Comparison of ENCODE assay signal across 8 mouse cellular contexts in the genomic region with DNA sequence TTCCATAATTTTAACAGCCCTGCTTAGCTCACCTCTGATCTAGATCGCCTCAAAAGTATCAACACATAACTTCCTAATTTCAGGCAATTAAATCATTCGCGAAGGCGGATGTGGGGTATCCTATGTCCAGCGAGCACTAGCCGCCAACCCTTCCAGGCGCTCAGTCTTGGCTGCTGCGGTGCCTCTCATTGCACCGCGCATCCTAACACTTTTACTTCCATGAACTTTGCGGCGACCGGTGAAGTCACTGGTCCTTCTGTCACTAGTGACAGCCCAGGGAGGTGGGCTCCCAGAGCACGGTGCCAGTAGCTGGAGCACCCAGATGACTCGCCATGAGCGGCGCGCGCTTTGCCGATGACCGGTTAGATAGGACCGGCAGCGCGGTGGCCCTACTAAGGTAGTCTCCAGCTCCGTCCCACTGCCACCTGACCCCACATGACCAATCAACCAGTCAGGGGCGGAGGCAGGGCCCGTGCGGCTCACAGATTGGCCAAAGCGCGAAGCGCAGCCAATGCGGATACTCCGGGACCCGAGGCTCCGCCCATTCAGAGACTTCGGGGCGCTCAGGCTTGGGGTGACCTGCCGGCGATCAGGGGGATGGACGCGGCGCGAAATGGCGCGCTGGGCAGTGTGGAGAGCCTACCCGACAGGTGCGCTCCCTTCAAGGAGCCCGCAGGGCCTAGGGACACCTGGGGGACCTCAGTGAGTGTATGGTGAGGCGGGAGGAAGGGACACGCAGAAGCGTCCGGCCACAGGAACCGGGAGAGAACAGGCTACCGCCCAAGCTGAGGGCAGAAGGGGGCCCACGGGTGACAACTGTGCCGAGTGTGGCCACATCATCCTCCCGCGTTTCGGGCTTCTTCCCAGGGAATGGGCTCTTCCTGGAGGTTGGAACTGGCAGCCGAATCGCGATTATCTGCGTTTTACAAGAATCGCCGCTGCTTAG. TPM values are rescaled to one million over a fixed set of nuclear protein-coding genes. Genes with fewer than 3 reads are reported as not detected.
A peak's percentile ranks its signal among the peaks of the same experiment; 100 is the strongest.
DNase-seq lines count a peak whose midpoint lies in the region; ATAC-seq and TF ChIP-seq lines count a peak whose summit lies in the region.

TSS of gene Scly (plus strand) at position 540 of the 946 bp plus-strand sequence.

- TF ChIP-seq POLR2A in bone marrow macrophage, adult 2 months (IDR thresholded peaks at IDR 0.05; ENCODE audit: borderline replicate concordance, low read depth, low read length), result peak; percentile 6; the same call in 1 of the 2 replicates
- peak; percentile 62 for TF ChIP-seq POLR2A in embryonic fibroblast, embryonic 13.5 days (IDR thresholded peaks at IDR 0.05; ENCODE audit: low read depth, low read length)

- no peaks in the 10 kb centered on the region for H3K9me3 ChIP-seq in kidney, embryonic 14.5 days (ENCODE audit: control insufficient read depth, low read length)
- no peaks in the 10 kb centered on the region for H3K9me3 ChIP-seq in limb, embryonic 15.5 days

- no peak for TF ChIP-seq CTCF in bone marrow macrophage, adult 2 months (IDR thresholded peaks at IDR 0.05; ENCODE audit: low read depth, low read length)
- no peak for TF ChIP-seq CTCF in embryonic fibroblast, embryonic 13.5 days (IDR thresholded peaks at IDR 0.05; ENCODE audit: borderline replicate concordance, insufficient read depth, low read length)

- peak within 1 kb of the TSS; percentile 65 for H3K9ac ChIP-seq in kidney, embryonic 14.5 days (ENCODE audit: low read depth, low read length)
- peak within 1 kb of the TSS; percentile 59 for H3K9ac ChIP-seq in limb, embryonic 15.5 days

- WGBS in kidney, embryonic 14.5 days, result under 1% methylated on average over 56 of the region's 65 CpGs
- WGBS in limb, embryonic 15.5 days, result under 1% methylated on average over 63 of the region's 65 CpGs

- no peaks in the 10 kb centered on the region for H3K27me3 ChIP-seq in kidney, embryonic 14.5 days (ENCODE audit: control insufficient read depth, insufficient read depth, low read length)
- H3K27me3 ChIP-seq in limb, embryonic 15.5 days, result no peaks in the 10 kb centered on the region

- no peaks in the 10 kb centered on the region; the same call in 1 of the 2 replicates for H3K36me3 ChIP-seq in kidney, embryonic 14.5 days (ENCODE audit: control insufficient read depth, insufficient read depth, low read length)
- H3K36me3 ChIP-seq in limb, embryonic 15.5 days, result 0 out of 2 replicates have a peak, but pooled peaks cover 2% of the 10 kb centered on the region

- peak within 1 kb of the TSS; percentile 90 for H3K27ac ChIP-seq in bone marrow macrophage, adult 2 months (ENCODE audit: insufficient read depth, low read depth, low read length)
- H3K27ac ChIP-seq in embryonic fibroblast, embryonic 13.5 days (ENCODE audit: insufficient read depth, low read length), result no peak within 1 kb of the TSS
- H3K27ac ChIP-seq in kidney, embryonic 14.5 days (ENCODE audit: low read depth, low read length), result no peak within 1 kb of the TSS
- H3K27ac ChIP-seq in limb, embryonic 15.5 days, result no peak within 1 kb of the TSS

- peak within 1 kb of the TSS; percentile 97 for H3K4me3 ChIP-seq in bone marrow macrophage, adult 2 months (ENCODE audit: insufficient read depth, low read length)
- H3K4me3 ChIP-seq in embryonic fibroblast, embryonic 13.5 days (ENCODE audit: insufficient read depth, low read length), result peak within 1 kb of the TSS; percentile 80
- H3K4me3 ChIP-seq in kidney, embryonic 14.5 days (ENCODE audit: low read length), result peak within 1 kb of the TSS; percentile 66
- peak within 1 kb of the TSS; percentile 68 for H3K4me3 ChIP-seq in limb, embryonic 15.5 days

- peak; percentile 94 for DNase-seq in 416B (ENCODE audit: low read depth)
- DNase-seq in heart, adult 9 months (ENCODE audit: low spot score in 2 of 2), result peak; percentile 95 to 98
- peak; percentile 83 to 88 for DNase-seq in monocyte, adult 2 months (ENCODE audit: low read depth in 1 of 2, low spot score in 2 of 2)
- DNase-seq in spleen, postnatal 36 days (ENCODE audit: low spot score in 2 of 2), result peak; percentile 95 to 98

- peak within 1 kb of the TSS; percentile 76 for H3K4me2 ChIP-seq in kidney, embryonic 14.5 days (replicated peaks; ENCODE audit: low read depth, low read length)
- peak within 1 kb of the TSS; percentile 83 for H3K4me2 ChIP-seq in limb, embryonic 15.5 days

- peak; percentile 98 for ATAC-seq in kidney, embryonic 14.5 days (ENCODE audit: low FRiP score, low TSS enrichment)
- ATAC-seq in limb, embryonic 15.5 days (ENCODE audit: insufficient number of reproducible peaks, low FRiP score, low TSS enrichment, low read depth), result peak; percentile 97

- peaks cover 14% of the 10 kb centered on the region for H3K4me1 ChIP-seq in bone marrow macrophage, adult 2 months (ENCODE audit: control insufficient read depth, insufficient read depth, low read length)
- no peaks in the 10 kb centered on the region for H3K4me1 ChIP-seq in embryonic fibroblast, embryonic 13.5 days (ENCODE audit: control insufficient read depth, insufficient read depth, low read length)
- H3K4me1 ChIP-seq in kidney, embryonic 14.5 days (ENCODE audit: control insufficient read depth, insufficient read depth, low read length), result peaks cover 16% of the 10 kb centered on the region
- H3K4me1 ChIP-seq in limb, embryonic 15.5 days, result peaks cover 12% of the 10 kb centered on the region; the same call in 1 of the 2 replicates

RNA-seq across cellular contexts. Expression of gene Scly, which starts in this region (rescaled TPM):
- polyA plus RNA-seq in bone marrow macrophage, adult 2 months (2012; ENCODE audit: insufficient read depth, insufficient read length, missing spikeins), result 19.2 and 22.6 TPM in 2 replicates
- 6.4 and 8.7 TPM in 2 replicates for polyA plus RNA-seq in embryonic fibroblast, embryonic 13.5 days (2011; ENCODE audit: insufficient read length, low read depth, missing spikeins)
- polyA plus RNA-seq in kidney, embryonic 14.5 days (2014; fragmentation: Nextera tagmentation; extraction: Ambion mirVana), result 11.4 and 15.3 TPM in 2 replicates
- 12.7 and 14.8 TPM in 2 replicates for polyA plus RNA-seq in limb, embryonic 15.5 days (2015; fragmentation: Nextera tagmentation; extraction: Ambion mirVana)
